Mouse (Mus musculus): ENCODE measurements around the gene Vip. TPM values are rescaled to one million over a fixed set of nuclear protein-coding genes. Genes with fewer than 3 reads are reported as not detected.

Gene Vip
- polyA plus RNA-seq (2015; fragmentation: Nextera tagmentation; extraction: Ambion mirVana), result 0.50 and 1.0 TPM in 2 replicates

DNA sequence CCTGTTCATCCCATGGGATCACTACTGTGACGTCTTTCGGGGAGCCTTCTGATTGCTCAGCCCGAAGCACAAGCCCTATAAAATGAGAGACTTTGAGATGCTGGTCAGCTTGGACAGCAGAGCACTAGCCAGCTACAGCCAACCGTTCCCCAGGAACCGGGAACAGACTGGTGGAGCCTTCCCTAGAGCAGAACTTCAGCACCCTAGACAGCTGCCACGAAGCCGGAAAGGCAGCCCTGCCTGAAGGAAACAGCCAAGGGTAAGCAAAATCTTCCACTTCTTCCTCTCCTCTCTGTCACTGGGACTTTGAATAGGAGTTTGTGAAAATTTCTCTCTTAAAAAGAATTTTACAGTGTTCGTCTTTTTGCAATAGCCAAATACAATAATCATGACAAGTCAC is at the start of gene Vip:
TSS of gene Vip (plus strand) at position 107 of the 400 bp plus-strand sequence.
- Histone ChIP-seq H3K4me3 (no peak within 1 kb of the TSS), H3K27ac (no peak within 1 kb of the TSS), H3K9me3 (no peaks in the 10 kb centered on the region), H3K4me1 (no peaks in the 10 kb centered on the region), H3K9ac (no peak within 1 kb of the TSS), H3K36me3 (no peaks in the 10 kb centered on the region), H3K27me3 (no peaks in the 10 kb centered on the region), H3K4me2 (no peak within 1 kb of the TSS)
- ATAC-seq (ENCODE audit: borderline replicate concordance, extremely low read depth, low FRiP score, low TSS enrichment), result no peak
- WGBS, result 31% methylated on average over 8 of the region's 8 CpGs

GRCm38 (mm10) chr10:5591061-5591460 is 48.0 kb upstream of the Vip start:
- Histone ChIP-seq H3K4me2 (no peak overlapping the region), H3K4me1 (no peaks in the 10 kb centered on the region), H3K9me3 (no peaks in the 10 kb centered on the region), H3K9ac (no peak overlapping the region), H3K4me3 (no peak overlapping the region), H3K27me3 (no peaks in the 10 kb centered on the region), H3K27ac (peak overlapping the region; percentile 70), H3K36me3 (no peaks in the 10 kb centered on the region)
- WGBS, result 75% methylated on average over 2 of the region's 2 CpGs
- no peak for ATAC-seq (ENCODE audit: borderline replicate concordance, extremely low read depth, low FRiP score, low TSS enrichment)

- H3K27ac ChIP-seq, result peak overlapping the region; percentile 70
- peak; percentile 57; the same call in 1 of the 2 replicates for ATAC-seq (ENCODE audit: borderline replicate concordance, extremely low read depth, low FRiP score, low TSS enrichment)
- H3K4me1 ChIP-seq, result no peaks in the 10 kb centered on the region
Measured at GRCm38 (mm10) chr10:5591996-5592395, 47.0 kb upstream of the Vip start.

GRCm38 (mm10) chr10:5593464-5593863 is 45.6 kb upstream of the Vip start, which contains the start of gene Myct1:
Gene Myct1, plus strand, starts transcription at chr10:5593775.
- H3K36me3 ChIP-seq, result no peaks in the 10 kb centered on the region
- H3K4me1 ChIP-seq, result no peaks in the 10 kb centered on the region
- H3K27ac ChIP-seq, result peak within 1 kb of the TSS; percentile 74
- no peak within 1 kb of the TSS for H3K9ac ChIP-seq
- no peaks in the 10 kb centered on the region for H3K9me3 ChIP-seq
- no peaks in the 10 kb centered on the region for H3K27me3 ChIP-seq
- under 1% methylated on average over 5 of the region's 5 CpGs for WGBS
- no peak for ATAC-seq (ENCODE audit: borderline replicate concordance, extremely low read depth, low FRiP score, low TSS enrichment)
- H3K4me2 ChIP-seq, result peak within 1 kb of the TSS; percentile 4
- H3K4me3 ChIP-seq, result peak within 1 kb of the TSS; percentile 17

More at GRCm38 (mm10) chr10:5591996-5592395, 47.0 kb upstream of the Vip start:
- 66% methylated on average over 4 of the region's 4 CpGs for WGBS
- Histone ChIP-seq H3K27me3 (no peaks in the 10 kb centered on the region), H3K9me3 (no peaks in the 10 kb centered on the region), H3K4me2 (no peak overlapping the region), H3K9ac (no peak overlapping the region), H3K36me3 (no peaks in the 10 kb centered on the region), H3K4me3 (no peak overlapping the region)

- WGBS, result 54% methylated on average over 5 of the region's 5 CpGs
- H3K4me1 ChIP-seq, result no peaks in the 10 kb centered on the region
- ATAC-seq (ENCODE audit: borderline replicate concordance, extremely low read depth, low FRiP score, low TSS enrichment), result no peak
- H3K4me3 ChIP-seq, result peak overlapping the region; percentile 17
- no peak overlapping the region for H3K9ac ChIP-seq
- peak overlapping the region; percentile 4 for H3K4me2 ChIP-seq
- no peaks in the 10 kb centered on the region for H3K36me3 ChIP-seq
- H3K27me3 ChIP-seq, result no peaks in the 10 kb centered on the region
- H3K9me3 ChIP-seq, result no peaks in the 10 kb centered on the region
- no peak overlapping the region for H3K27ac ChIP-seq
Measured at GRCm38 (mm10) chr10:5594457-5594856, 44.6 kb upstream of the Vip start.

DNA sequence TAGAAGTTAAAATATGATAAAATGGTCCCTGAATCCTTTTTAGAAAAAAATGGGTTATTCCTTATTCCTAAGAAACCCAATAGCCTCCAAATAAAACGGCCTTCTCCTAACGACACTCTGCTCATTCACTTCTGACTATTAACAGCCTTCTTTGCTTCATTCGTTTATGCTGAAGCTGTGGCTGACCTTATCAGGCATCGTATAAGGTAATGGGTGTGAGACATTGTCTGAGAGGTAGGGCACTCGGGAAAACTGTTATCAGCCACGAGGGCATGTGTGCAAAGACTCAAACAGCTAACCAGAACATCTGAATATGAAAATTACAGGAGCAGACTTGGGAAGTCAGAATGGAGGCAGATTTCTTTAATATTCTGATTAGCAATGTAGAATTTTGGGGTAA is 42.5 kb upstream of the Vip start:
- Histone ChIP-seq H3K4me1 (no peaks in the 10 kb centered on the region), H3K9me3 (no peaks in the 10 kb centered on the region), H3K36me3 (no peaks in the 10 kb centered on the region), H3K4me3 (no peak overlapping the region), H3K27me3 (no peaks in the 10 kb centered on the region), H3K4me2 (no peak overlapping the region), H3K27ac (no peak overlapping the region), H3K9ac (no peak overlapping the region)
- no peak for ATAC-seq (ENCODE audit: borderline replicate concordance, extremely low read depth, low FRiP score, low TSS enrichment)
- 42% methylated on average over 6 of the region's 6 CpGs for WGBS

DNA sequence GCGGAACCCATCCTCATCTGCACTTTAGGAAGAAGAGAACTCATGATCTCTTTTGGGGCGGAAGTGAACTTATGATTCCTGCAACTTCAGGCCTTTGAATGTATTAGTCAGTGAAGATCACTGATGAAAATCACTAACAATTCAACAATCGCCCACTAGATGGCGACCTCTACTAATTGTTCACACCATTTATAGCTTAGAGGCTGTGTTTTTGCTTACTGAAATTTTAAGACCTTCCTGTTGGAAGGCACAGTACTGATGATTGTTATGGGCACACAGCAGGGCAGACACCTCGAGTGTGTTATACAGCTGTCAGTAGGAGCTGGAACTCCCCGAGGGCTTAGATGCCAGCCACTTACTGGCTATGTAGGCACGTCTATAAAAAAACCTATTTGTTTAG is 38.9 kb upstream of the Vip start:
- ATAC-seq (ENCODE audit: borderline replicate concordance, extremely low read depth, low FRiP score, low TSS enrichment), result peak; percentile 69
- Histone ChIP-seq H3K36me3 (no peaks in the 10 kb centered on the region), H3K9ac (no peak overlapping the region), H3K4me1 (no peaks in the 10 kb centered on the region), H3K4me2 (no peak overlapping the region), H3K9me3 (no peaks in the 10 kb centered on the region), H3K27me3 (no peaks in the 10 kb centered on the region), H3K4me3 (no peak overlapping the region), H3K27ac (no peak overlapping the region)
- WGBS, result 13% methylated on average over 7 of the region's 7 CpGs

GRCm38 (mm10) chr10:5603512-5603911 is 35.5 kb upstream of the Vip start:
- no peaks in the 10 kb centered on the region for H3K27me3 ChIP-seq
- no peaks in the 10 kb centered on the region for H3K36me3 ChIP-seq
- no peak overlapping the region for H3K4me3 ChIP-seq
- H3K4me2 ChIP-seq, result no peak overlapping the region
- no peaks in the 10 kb centered on the region for H3K4me1 ChIP-seq
- H3K9me3 ChIP-seq, result no peaks in the 10 kb centered on the region
- WGBS, result 66% methylated on average over 10 of the region's 10 CpGs
- no peak for ATAC-seq (ENCODE audit: borderline replicate concordance, extremely low read depth, low FRiP score, low TSS enrichment)
- H3K27ac ChIP-seq, result no peak overlapping the region
- H3K9ac ChIP-seq, result no peak overlapping the region

- WGBS, result 83% methylated on average over 13 of the region's 13 CpGs
- Histone ChIP-seq H3K4me1 (no peaks in the 10 kb centered on the region), H3K36me3 (no peaks in the 10 kb centered on the region), H3K27me3 (no peaks in the 10 kb centered on the region), H3K9me3 (no peaks in the 10 kb centered on the region), H3K4me2 (no peak overlapping the region), H3K27ac (no peak overlapping the region), H3K4me3 (no peak overlapping the region), H3K9ac (no peak overlapping the region)
- no peak for ATAC-seq (ENCODE audit: borderline replicate concordance, extremely low read depth, low FRiP score, low TSS enrichment)
Measured at GRCm38 (mm10) chr10:5604371-5604770, 34.6 kb upstream of the Vip start.

GRCm38 (mm10) chr10:5608874-5609273 is 30.1 kb upstream of the Vip start:
- H3K27ac ChIP-seq, result no peak overlapping the region
- no peak for ATAC-seq (ENCODE audit: borderline replicate concordance, extremely low read depth, low FRiP score, low TSS enrichment)
- no peaks in the 10 kb centered on the region for H3K27me3 ChIP-seq
- H3K9ac ChIP-seq, result no peak overlapping the region
- no peaks in the 10 kb centered on the region for H3K36me3 ChIP-seq
- no peaks in the 10 kb centered on the region for H3K4me1 ChIP-seq
- H3K4me2 ChIP-seq, result no peak overlapping the region
- H3K4me3 ChIP-seq, result no peak overlapping the region
- WGBS, result 66% methylated on average over 3 of the region's 3 CpGs
- no peaks in the 10 kb centered on the region for H3K9me3 ChIP-seq

DNA sequence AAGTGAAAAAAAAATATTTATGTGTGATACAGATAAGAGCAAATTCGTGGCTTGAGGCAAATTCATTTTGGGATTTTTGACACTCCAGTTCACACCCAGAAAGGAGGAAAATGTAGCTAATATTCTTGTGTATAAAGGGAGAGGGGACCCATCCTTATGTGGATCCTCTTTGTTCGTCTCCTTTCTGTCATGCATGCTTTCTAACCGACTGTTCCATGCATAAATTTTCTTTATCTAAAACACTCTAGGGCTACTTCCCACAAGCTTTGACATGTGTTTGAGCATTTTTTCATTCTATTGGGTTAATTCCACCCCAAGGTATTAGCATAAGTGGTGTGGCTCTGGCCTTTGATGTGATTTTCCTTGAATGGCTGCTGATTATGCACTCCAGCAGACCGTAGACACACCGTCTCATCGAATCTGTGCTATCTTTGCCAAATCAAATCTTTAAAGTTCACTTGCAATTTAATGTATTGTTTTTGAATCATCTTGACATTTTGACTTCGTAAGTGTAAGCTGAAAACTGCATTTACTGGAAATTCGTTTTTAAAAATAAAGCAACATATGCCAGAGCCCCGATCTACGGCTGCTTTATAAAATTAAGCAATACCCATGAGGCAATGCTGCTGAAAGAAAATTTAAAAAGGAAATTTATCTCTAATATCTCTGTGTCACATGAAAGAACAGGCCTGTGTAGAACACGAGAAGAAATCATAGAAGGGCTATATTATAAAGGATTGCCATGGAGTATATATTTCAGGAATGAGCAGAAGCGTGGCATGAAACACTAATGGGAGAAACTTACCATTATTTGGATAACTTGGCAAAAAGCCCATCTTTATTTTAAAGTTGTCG is 23.6 kb upstream of the Vip start:
- Histone ChIP-seq H3K27ac (no peak overlapping the region), H3K9me3 (no peaks in the 10 kb centered on the region), H3K4me2 (no peak overlapping the region), H3K4me1 (no peaks in the 10 kb centered on the region), H3K9ac (no peak overlapping the region), H3K4me3 (no peak overlapping the region), H3K27me3 (no peaks in the 10 kb centered on the region), H3K36me3 (no peaks in the 10 kb centered on the region)
- ATAC-seq (ENCODE audit: borderline replicate concordance, extremely low read depth, low FRiP score, low TSS enrichment), result no peak
- WGBS, result 65% methylated on average over 13 of the region's 13 CpGs

DNA sequence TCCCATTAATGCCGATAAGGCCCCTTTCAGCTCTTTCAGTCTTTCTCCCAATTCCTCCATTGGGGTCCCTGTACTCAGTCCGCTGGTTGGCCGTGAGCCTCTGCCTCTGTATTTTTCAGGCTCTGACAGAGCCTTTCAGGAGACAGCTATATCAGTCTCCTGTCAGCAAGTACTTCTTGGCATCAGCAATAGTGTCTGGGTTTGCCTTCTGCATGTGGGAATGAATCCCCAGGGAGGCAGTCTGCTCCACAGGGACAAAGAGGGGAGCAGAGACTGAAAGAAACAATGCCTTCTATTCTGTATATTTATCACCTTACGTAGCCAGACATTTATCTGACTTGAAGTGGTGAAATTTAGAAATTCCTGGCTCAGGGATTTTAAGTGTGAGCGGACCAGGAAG is 12.8 kb upstream of the Vip start:
- Histone ChIP-seq H3K4me2 (no peak overlapping the region), H3K9me3 (no peaks in the 10 kb centered on the region), H3K4me1 (no peaks in the 10 kb centered on the region), H3K9ac (no peak overlapping the region), H3K27ac (no peak overlapping the region), H3K27me3 (no peaks in the 10 kb centered on the region), H3K36me3 (no peaks in the 10 kb centered on the region), H3K4me3 (no peak overlapping the region)
- 62% methylated on average over 5 of the region's 5 CpGs for WGBS
- ATAC-seq (ENCODE audit: borderline replicate concordance, extremely low read depth, low FRiP score, low TSS enrichment), result no peak

Measured in lung, embryonic 15.5 days (tissue).